Mouse (Mus musculus): Measurements from ENCODE around the gene Pls3. TPM values are rescaled to one million over a fixed set of nuclear protein-coding genes. Genes with fewer than 3 reads are reported as not detected.
A peak's percentile ranks its signal among the peaks of the same experiment; 100 is the strongest.
"Not testable (repeated sequence)": the region's sequence is repeated elsewhere in the genome, so short reads cannot be mapped to it uniquely, and the experiment has no call there.

Pls3 gene
- polyA plus RNA-seq, 1 experiment from 2014 or later, result 31.4 TPM

GRCm38 (mm10) chrX:75814123-75814522, 60.9 kb downstream of the Pls3 start:
- Histone ChIP-seq H3K4me3 (ENCODE audit: low read depth, low read length) (no peak overlapping the region), H3K27ac (ENCODE audit: low read depth, low read length) (no peak overlapping the region), H3K4me1 (replicated peaks; ENCODE audit: control insufficient read depth, insufficient read depth, low read length) (no peaks in the 10 kb centered on the region), H3K9ac (ENCODE audit: low read depth, low read length) (no peak overlapping the region), H3K36me3 (ENCODE audit: control insufficient read depth, insufficient read depth) (no peaks in the 10 kb centered on the region), H3K27me3 (replicated peaks; ENCODE audit: control insufficient read depth, insufficient read depth, low read length) (no peaks in the 10 kb centered on the region), H3K4me2 (replicated peaks; ENCODE audit: low read depth) (no peak overlapping the region), H3K9me3 (ENCODE audit: control insufficient read depth) (no peaks in the 10 kb centered on the region)
- no peak for ATAC-seq
- WGBS, result 85% methylated on average over 4 of the region's 4 CpGs
- no peak for TF ChIP-seq CTCF (IDR thresholded peaks at IDR 0.05; ENCODE audit: low read depth)

- 24% methylated on average over 4 of the region's 4 CpGs for WGBS
- H3K36me3 ChIP-seq (ENCODE audit: control insufficient read depth, insufficient read depth), result no peaks in the 10 kb centered on the region
- no peak for ATAC-seq
- no peaks in the 10 kb centered on the region for H3K4me1 ChIP-seq (replicated peaks; ENCODE audit: control insufficient read depth, insufficient read depth, low read length)
- no peak overlapping the region for H3K9ac ChIP-seq (ENCODE audit: low read depth, low read length)
- no peak overlapping the region for H3K4me2 ChIP-seq (replicated peaks; ENCODE audit: low read depth)
- no peaks in the 10 kb centered on the region for H3K9me3 ChIP-seq (ENCODE audit: control insufficient read depth)
- no peaks in the 10 kb centered on the region for H3K27me3 ChIP-seq (replicated peaks; ENCODE audit: control insufficient read depth, insufficient read depth, low read length)
- no peak overlapping the region for H3K4me3 ChIP-seq (ENCODE audit: low read depth, low read length)
- H3K27ac ChIP-seq (ENCODE audit: low read depth, low read length), result no peak overlapping the region
- peak; percentile 73 for TF ChIP-seq CTCF (IDR thresholded peaks at IDR 0.05; ENCODE audit: low read depth)
Measured at GRCm38 (mm10) chrX:75796583-75796982, 78.4 kb downstream of the Pls3 start.

- no peaks in the 10 kb centered on the region for H3K27me3 ChIP-seq (replicated peaks; ENCODE audit: control insufficient read depth, insufficient read depth, low read length)
- H3K4me1 ChIP-seq (replicated peaks; ENCODE audit: control insufficient read depth, insufficient read depth, low read length), result no peaks in the 10 kb centered on the region
- WGBS, result 62% methylated on average over 4 of the region's 4 CpGs
- H3K36me3 ChIP-seq (ENCODE audit: control insufficient read depth, insufficient read depth), result no peaks in the 10 kb centered on the region
- no peak overlapping the region for H3K27ac ChIP-seq (ENCODE audit: low read depth, low read length)
- no peak for TF ChIP-seq CTCF (IDR thresholded peaks at IDR 0.05; ENCODE audit: low read depth)
- H3K4me3 ChIP-seq (ENCODE audit: low read depth, low read length), result no peak overlapping the region
- no peaks in the 10 kb centered on the region for H3K9me3 ChIP-seq (ENCODE audit: control insufficient read depth)
- no peak overlapping the region for H3K4me2 ChIP-seq (replicated peaks; ENCODE audit: low read depth)
- no peak overlapping the region for H3K9ac ChIP-seq (ENCODE audit: low read depth, low read length)
- ATAC-seq, result no peak
Measured at GRCm38 (mm10) chrX:75779796-75780195, 95.2 kb downstream of the Pls3 start.

- WGBS, result 85% methylated on average over 2 of the region's 2 CpGs
- H3K4me2 ChIP-seq (replicated peaks; ENCODE audit: low read depth), result no peak overlapping the region
- H3K9ac ChIP-seq (ENCODE audit: low read depth, low read length), result no peak overlapping the region
- no peak overlapping the region for H3K27ac ChIP-seq (ENCODE audit: low read depth, low read length)
- H3K9me3 ChIP-seq (ENCODE audit: control insufficient read depth), result no peaks in the 10 kb centered on the region
- H3K36me3 ChIP-seq (ENCODE audit: control insufficient read depth, insufficient read depth), result no peaks in the 10 kb centered on the region
- peak; percentile 36 for TF ChIP-seq CTCF (IDR thresholded peaks at IDR 0.05; ENCODE audit: low read depth)
- no peak overlapping the region for H3K4me3 ChIP-seq (ENCODE audit: low read depth, low read length)
- H3K27me3 ChIP-seq (replicated peaks; ENCODE audit: control insufficient read depth, insufficient read depth, low read length), result no peaks in the 10 kb centered on the region
- ATAC-seq, result no peak
- H3K4me1 ChIP-seq (replicated peaks; ENCODE audit: control insufficient read depth, insufficient read depth, low read length), result no peaks in the 10 kb centered on the region
Measured at GRCm38 (mm10) chrX:75777461-75777860, 97.5 kb downstream of the Pls3 start.

GRCm38 (mm10) chrX:75764794-75765328, 110.1 kb downstream of the Pls3 start:
- H3K9me3 ChIP-seq (ENCODE audit: control insufficient read depth), result no peaks in the 10 kb centered on the region
- H3K27me3 ChIP-seq (replicated peaks; ENCODE audit: control insufficient read depth, insufficient read depth, low read length), result no peaks in the 10 kb centered on the region
- H3K4me1 ChIP-seq (replicated peaks; ENCODE audit: control insufficient read depth, insufficient read depth, low read length), result no peaks in the 10 kb centered on the region
- peak overlapping the region; percentile 81; the same call in 1 of the 2 replicates for H3K27ac ChIP-seq (ENCODE audit: low read depth, low read length)
- H3K36me3 ChIP-seq (ENCODE audit: control insufficient read depth, insufficient read depth), result no peaks in the 10 kb centered on the region
- peak overlapping the region; percentile 63 for H3K4me2 ChIP-seq (replicated peaks; ENCODE audit: low read depth)
- no peak for TF ChIP-seq CTCF (IDR thresholded peaks at IDR 0.05; ENCODE audit: low read depth)
- H3K4me3 ChIP-seq (ENCODE audit: low read depth, low read length), result peak overlapping the region; percentile 49
- 35% methylated on average over 7 of the region's 7 CpGs for WGBS
- H3K9ac ChIP-seq (ENCODE audit: low read depth, low read length), result no peak overlapping the region; the same call in 1 of the 2 replicates
- no peak for ATAC-seq

GRCm38 (mm10) chrX:75764135-75764793, 110.7 kb downstream of the Pls3 start:
- ATAC-seq, result peak; percentile 78
- no peak; the same call in 1 of the 2 replicates for TF ChIP-seq CTCF (IDR thresholded peaks at IDR 0.05; ENCODE audit: low read depth)
- WGBS, result 12% methylated on average over 19 of the region's 19 CpGs
- Histone ChIP-seq H3K9me3 (ENCODE audit: control insufficient read depth) (no peaks in the 10 kb centered on the region), H3K27ac (ENCODE audit: low read depth, low read length) (peak overlapping the region; percentile 81), H3K9ac (ENCODE audit: low read depth, low read length) (peak overlapping the region; percentile 46), H3K4me1 (replicated peaks; ENCODE audit: control insufficient read depth, insufficient read depth, low read length) (no peaks in the 10 kb centered on the region), H3K4me3 (ENCODE audit: low read depth, low read length) (peak overlapping the region; percentile 49), H3K36me3 (ENCODE audit: control insufficient read depth, insufficient read depth) (no peaks in the 10 kb centered on the region), H3K4me2 (replicated peaks; ENCODE audit: low read depth) (peak overlapping the region; percentile 63), H3K27me3 (replicated peaks; ENCODE audit: control insufficient read depth, insufficient read depth, low read length) (no peaks in the 10 kb centered on the region)

GRCm38 (mm10) chrX:75759461-75759860, 115.5 kb downstream of the Pls3 start:
- not testable (repeated sequence) for H3K4me1 ChIP-seq (replicated peaks; ENCODE audit: control insufficient read depth, insufficient read depth, low read length); ATAC-seq
- WGBS, result 68% methylated on average over 2 of the region's 2 CpGs

More at GRCm38 (mm10) chrX:75759461-75759860, 115.5 kb downstream of the Pls3 start:
- not testable (repeated sequence) for H3K27me3 ChIP-seq (replicated peaks; ENCODE audit: control insufficient read depth, insufficient read depth, low read length); H3K27ac ChIP-seq (ENCODE audit: low read depth, low read length); H3K4me2 ChIP-seq (replicated peaks; ENCODE audit: low read depth); H3K9ac ChIP-seq (ENCODE audit: low read depth, low read length); H3K9me3 ChIP-seq (ENCODE audit: control insufficient read depth); H3K36me3 ChIP-seq (ENCODE audit: control insufficient read depth, insufficient read depth); H3K4me3 ChIP-seq (ENCODE audit: low read depth, low read length)

All from intestine, postnatal 0 days (tissue).